Mouse (Mus musculus) heart, adult 8-10 months (tissue): ENCODE results near the gene Lcat. TPM values are rescaled to one million over a fixed set of nuclear protein-coding genes. Genes with fewer than 3 reads are reported as not detected.
"Not testable (repeated sequence)": the region's sequence is repeated elsewhere in the genome, so short reads cannot be mapped to it uniquely, and the experiment has no call there.

Experiments
- DNase-seq: peaks from one replicate; pipeline ENCODE4 v3.0.0; 2022; ENCODE audit warnings: low spot score
- total RNA-seq, 4 experiments: library from RNA; stranded (reverse); gene quantifications; 2 replicates each; pipeline ENCODE4 v1.2.4; 2022

Gene Lcat
- total RNA-seq, result 1 to 10 TPM in 1 of 4 experiments, under 1 TPM in 3; 0.34 to 1.7 (median 0.57) TPM

- no peak for DNase-seq
Measured at GRCm38 (mm10) chr8:105943321-105943739, at the start of gene Lcat. Lcat (minus strand) TSS chr8:105943382.

GRCm38 (mm10) chr8:105992499-105992898 is 49.3 kb upstream of the Lcat start:
- no peak for DNase-seq

GRCm38 (mm10) chr8:105991546-105991945 is 48.4 kb upstream of the Lcat start:
- no peak for DNase-seq

- peak; percentile 79 for DNase-seq
Measured at GRCm38 (mm10) chr8:105990856-105991387, 47.7 kb upstream of the Lcat start, which contains the start of gene Dus2. Dus2 (plus strand) TSS chr8:105991337.

- DNase-seq, result no peak
Measured at GRCm38 (mm10) chr8:105988546-105988945, 45.4 kb upstream of the Lcat start.

GRCm38 (mm10) chr8:105983406-105983805 is 40.2 kb upstream of the Lcat start:
- DNase-seq, result not testable (repeated sequence)

GRCm38 (mm10) chr8:105981146-105981545 is 38.0 kb upstream of the Lcat start:
- DNase-seq, result no peak

- no peak for DNase-seq
Measured at GRCm38 (mm10) chr8:105979325-105979724, 36.1 kb upstream of the Lcat start, which contains the start of gene Dpep3. Dpep3 (minus strand) TSS chr8:105979429.

GRCm38 (mm10) chr8:105975363-105975762 is 32.2 kb upstream of the Lcat start:
- no peak for DNase-seq

- DNase-seq, result no peak
Measured at GRCm38 (mm10) chr8:105971019-105971720, 28.0 kb upstream of the Lcat start.

- no peak for DNase-seq
Measured at GRCm38 (mm10) chr8:105969367-105969766, 26.2 kb upstream of the Lcat start.

- DNase-seq, result no peak
Measured at GRCm38 (mm10) chr8:105966692-105967311, 23.6 kb upstream of the Lcat start.

- DNase-seq, result peak; percentile 76
Measured at GRCm38 (mm10) chr8:105965905-105966341, 22.7 kb upstream of the Lcat start, which contains the start of gene Slc12a4. Slc12a4 (minus strand) TSS chr8:105966097.

- peak; percentile 18 for DNase-seq
Measured at GRCm38 (mm10) chr8:105965266-105965904, 22.2 kb upstream of the Lcat start.

GRCm38 (mm10) chr8:105964506-105965265 is 21.5 kb upstream of the Lcat start:
- no peak for DNase-seq

- no peak for DNase-seq
Measured at GRCm38 (mm10) chr8:105961536-105961935, 18.4 kb upstream of the Lcat start.

GRCm38 (mm10) chr8:105961101-105961500 is 17.9 kb upstream of the Lcat start:
- no peak for DNase-seq

GRCm38 (mm10) chr8:105959350-105959749 is 16.2 kb upstream of the Lcat start:
- DNase-seq, result peak; percentile 28

GRCm38 (mm10) chr8:105957813-105958212 is 14.6 kb upstream of the Lcat start:
- peak; percentile 75 for DNase-seq

GRCm38 (mm10) chr8:105956556-105956955 is 13.4 kb upstream of the Lcat start:
- peak; percentile 45 for DNase-seq

GRCm38 (mm10) chr8:105951057-105951659 is 8.0 kb upstream of the Lcat start:
- peak; percentile 33 for DNase-seq
